Mouse (Mus musculus) ES-Bruce4 (cell line): ENCODE measurements at regions not wholly inside any gene's neighbourhood (a gene's known extent, or its start where the extent isn't known, plus 50 kb on each side); places are given as distances from the start of the nearest gene placed in this dataset.

ENCODE experiments used
- CTCF ChIP-seq: IDR thresholded peaks from one replicate; pipeline ENCODE4 v1.8.1; 2011; ENCODE audit warnings: low read depth, low read length
- EP300 ChIP-seq: IDR thresholded peaks from 2 replicates; pipeline ENCODE4 v1.6.1; 2011; ENCODE audit warnings: low read depth, low read length; ENCODE audit not compliant: insufficient read depth

DNA sequence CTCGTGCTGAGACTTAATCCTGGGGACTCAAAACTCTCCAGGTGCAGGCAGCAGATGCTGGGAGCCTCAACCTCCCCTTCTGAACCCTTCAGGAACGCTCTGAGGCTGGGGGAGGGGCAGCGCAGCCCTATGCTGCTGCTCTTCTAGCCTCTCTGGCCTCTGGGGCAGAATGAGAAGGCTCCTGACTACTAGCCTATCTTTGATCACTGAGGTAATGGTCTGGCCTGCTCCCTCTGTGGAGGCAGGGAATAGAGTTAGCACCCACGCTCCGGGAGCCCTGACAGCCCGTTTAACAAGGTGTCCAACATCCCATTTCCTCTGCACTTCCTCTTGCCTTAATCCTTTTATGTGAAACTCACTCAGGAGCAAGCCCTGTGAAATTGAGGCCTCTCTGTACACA is 79.4 kb upstream of the Lhx1 start:
- TF ChIP-seq CTCF (no peak), EP300 (no peak)
